Mouse (Mus musculus) macrophage (primary cell): Measurements from ENCODE around the gene AI837181. TPM values are rescaled to one million over a fixed set of nuclear protein-coding genes. Genes with fewer than 3 reads are reported as not detected.

Source experiments
- polyA plus RNA-seq: library from polyadenylated mRNA; stranded (reverse); fragments of 250-400 nt; gene quantifications from 3 replicates; pipeline ENCODE4 v1.2.4, GENCODE M21; 2018; ENCODE audit warnings: inconsistent platforms

AI837181 gene
- polyA plus RNA-seq, 1 experiment from 2014 or later, result 29.9 TPM

Other genes with a start within 250 kb of the AI837181 start
- 14.8 to 16.9 TPM (median 16.9 TPM) in 3 replicates for gene Pacs1, start 152.0 kb upstream of the AI837181 start, polyA plus RNA-seq
- 131 to 171 TPM (median 133 TPM) in 3 replicates for gene Sf3b2, start 129.7 kb upstream of the AI837181 start, polyA plus RNA-seq
- not detected in 3 replicates for gene Gal3st3, start 126.8 kb upstream of the AI837181 start, polyA plus RNA-seq
- gene Catsper1, start 89.4 kb upstream of the AI837181 start, polyA plus RNA-seq, result not detected in 3 replicates
- 0.05 to 0.27 TPM in 2 of 3 replicates, not detected in the other for gene Cst6, start 75.6 kb upstream of the AI837181 start, polyA plus RNA-seq
- gene Eif1ad, start 58.4 kb upstream of the AI837181 start, polyA plus RNA-seq, result 12.7 to 36.5 TPM (median 17.7 TPM) in 3 replicates
- gene Banf1, start 58.0 kb upstream of the AI837181 start, polyA plus RNA-seq, result 43.3 to 113 TPM (median 54.5 TPM) in 3 replicates
- 31.4 to 48.9 TPM (median 32.4 TPM) in 3 replicates for gene Sart1, start 36.4 kb upstream of the AI837181 start, polyA plus RNA-seq
- gene Tsga10ip, start 22.6 kb upstream of the AI837181 start, polyA plus RNA-seq, result not detected in 3 replicates
- 147 to 170 TPM (median 156 TPM) in 3 replicates for gene Drap1, start 165 bp upstream of the AI837181 start, polyA plus RNA-seq
- gene Fosl1, start 22.4 kb downstream of the AI837181 start, polyA plus RNA-seq, result 0.43 TPM in 1 of 3 replicates, not detected in the others
- 0.80 to 3.3 TPM (median 2.9 TPM) in 3 replicates for gene Ccdc85b, start 32.8 kb downstream of the AI837181 start, polyA plus RNA-seq
- gene Fibp, start 35.5 kb downstream of the AI837181 start, polyA plus RNA-seq, result 40.2 to 58.1 TPM (median 52.2 TPM) in 3 replicates
- 0.24 to 0.53 TPM in 2 of 3 replicates, not detected in the other for gene Ctsw, start 43.4 kb downstream of the AI837181 start, polyA plus RNA-seq
- gene Efemp2, start 48.8 kb downstream of the AI837181 start, polyA plus RNA-seq, result 4.6 to 7.5 TPM (median 6.8 TPM) in 3 replicates
- gene Mus81, start 63.3 kb downstream of the AI837181 start, polyA plus RNA-seq, result 6.4 to 14.5 TPM (median 10.8 TPM) in 3 replicates
- gene Cfl1, start 65.3 kb downstream of the AI837181 start, polyA plus RNA-seq, result 1,230 to 2,008 TPM (median 1,377 TPM) in 3 replicates
- 0.34 to 1.6 TPM (median 0.91 TPM) in 3 replicates for gene 1700020D05Rik, start 78.6 kb downstream of the AI837181 start, polyA plus RNA-seq
- 5.5 to 23.0 TPM (median 11.7 TPM) in 3 replicates for gene Snx32, start 85.4 kb downstream of the AI837181 start, polyA plus RNA-seq
- gene Ovol1, start 135.5 kb downstream of the AI837181 start, polyA plus RNA-seq, result 0.11 TPM in 1 of 3 replicates, not detected in the others
- 10.0 to 20.3 TPM (median 16.8 TPM) in 3 replicates for gene Ap5b1, start 142.9 kb downstream of the AI837181 start, polyA plus RNA-seq
- 11.6 to 23.4 TPM (median 21.6 TPM) in 3 replicates for gene Rnaseh2c, start 176.7 kb downstream of the AI837181 start, polyA plus RNA-seq
- 35.4 to 54.4 TPM (median 47.1 TPM) in 3 replicates for gene Kat5, start 185.1 kb downstream of the AI837181 start, polyA plus RNA-seq
- gene Rela, start 212.3 kb downstream of the AI837181 start, polyA plus RNA-seq, result 48.3 to 268 TPM (median 62.4 TPM) in 3 replicates
- gene Sipa1, start 238.6 kb downstream of the AI837181 start, polyA plus RNA-seq, result 29.5 to 49.9 TPM (median 44.1 TPM) in 3 replicates